Mouse (Mus musculus) brain, embryonic 14.5 days (tissue): ENCODE measurements around the gene Rasa3.

Source experiments
- CTCF ChIP-seq: fragments of 200-500 bp; IDR thresholded peaks from 2 replicates; pipeline ENCODE4 v1.5.1; 2012; ENCODE audit warnings: inconsistent platforms, mild to moderate bottlenecking, moderate library complexity, borderline replicate concordance; ENCODE audit not compliant: insufficient read depth, insufficient read length; ENCODE audit errors: extremely low read depth
- POLR2A ChIP-seq: fragments of 200-500 bp; IDR thresholded peaks from 2 replicates; pipeline ENCODE4 v1.6.1; 2012; ENCODE audit warnings: mild to moderate bottlenecking, inconsistent platforms, borderline replicate concordance; ENCODE audit not compliant: poor library complexity, insufficient read depth, insufficient read length, severe bottlenecking; ENCODE audit errors: extremely low read depth

DNA sequence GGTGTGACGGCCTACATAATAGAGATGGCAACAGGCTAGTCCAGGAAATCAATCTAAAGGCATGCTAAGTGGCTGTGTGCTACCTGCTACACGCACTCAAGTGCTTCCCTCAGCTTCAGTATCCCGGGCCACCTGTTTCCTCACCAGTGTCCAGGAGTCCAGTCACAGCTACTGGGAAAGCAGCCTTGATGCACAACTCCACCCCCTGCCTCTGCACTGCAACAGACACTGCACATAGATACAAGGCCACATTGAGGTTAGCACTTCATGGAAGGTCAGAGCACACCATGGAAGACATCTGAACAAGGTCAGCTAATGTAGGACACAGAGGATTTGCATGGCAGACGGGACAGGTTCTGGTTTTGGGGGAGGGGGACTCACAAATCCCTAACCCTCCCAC, 11.9 kb downstream of the Rasa3 start:
- TF ChIP-seq POLR2A, result no peak
- no peak for TF ChIP-seq CTCF
